In the genomic region with DNA sequence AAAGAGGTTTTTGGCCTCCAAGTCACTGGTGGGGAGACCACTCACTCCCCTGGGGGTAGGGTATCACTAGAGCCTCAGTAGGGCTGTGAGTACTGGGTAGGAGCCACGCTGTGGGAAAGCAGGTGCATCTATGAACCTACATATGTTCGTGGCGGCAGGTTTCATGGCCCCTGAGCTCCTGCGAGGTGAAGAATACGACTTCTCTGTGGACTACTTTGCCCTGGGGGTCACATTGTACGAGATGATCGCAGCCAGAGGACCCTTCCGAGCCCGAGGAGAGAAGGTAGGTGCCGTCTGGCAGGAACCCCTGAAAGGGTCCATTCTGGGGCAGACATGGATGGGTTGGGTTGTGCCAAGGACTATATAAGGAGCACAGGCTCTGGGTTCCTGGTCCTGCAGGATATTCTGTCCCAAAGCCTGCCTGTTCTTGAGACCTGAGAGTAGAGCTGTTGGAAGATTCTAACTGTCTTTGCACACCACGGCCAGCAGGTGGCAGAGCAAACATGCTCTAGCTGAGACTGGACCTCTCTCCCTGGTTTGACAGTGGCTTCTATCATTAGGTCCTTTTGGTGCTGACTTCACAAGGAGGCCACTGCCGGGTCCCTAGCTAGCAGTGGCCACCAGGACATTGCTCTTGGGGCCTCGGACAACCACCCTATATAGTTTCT, we compare ENCODE assay signal across 8 mouse cellular contexts. TPM values are rescaled to one million over a fixed set of nuclear protein-coding genes. Genes with fewer than 3 reads are reported as not detected.
DNase-seq lines count a peak whose midpoint lies in the region; ATAC-seq and TF ChIP-seq lines count a peak whose summit lies in the region.

No protein-coding gene starts in this region.

- no peak for TF ChIP-seq EP300 in stomach, postnatal 0 days (optimal IDR thresholded peaks at IDR 0.05)

- no peak overlapping the region for H3K4me2 ChIP-seq in hindbrain, embryonic 14.5 days (replicated peaks)
- no peak overlapping the region for H3K4me2 ChIP-seq in hindbrain, embryonic 16.5 days (ENCODE audit: low read length)
- no peak overlapping the region for H3K4me2 ChIP-seq in midbrain, embryonic 13.5 days (replicated peaks)
- H3K4me2 ChIP-seq in stomach, postnatal 0 days (replicated peaks; ENCODE audit: low read depth): no peak overlapping the region

- intact Hi-C loops in heart, postnatal 14 days (cut with DNase I): loop anchor here (1.0 to 2.0 kb wide), 3 partner anchors 49 to 340 kb away; no protein-coding TSS in a partner anchor

- H3K9ac ChIP-seq in hindbrain, embryonic 14.5 days: no peak overlapping the region
- no peak overlapping the region for H3K9ac ChIP-seq in hindbrain, embryonic 16.5 days (ENCODE audit: low read depth, low read length)
- H3K9ac ChIP-seq in midbrain, embryonic 13.5 days (replicated peaks): no peak overlapping the region
- no peak overlapping the region for H3K9ac ChIP-seq in stomach, postnatal 0 days (ENCODE audit: low read length)

- no peak overlapping the region for H3K4me3 ChIP-seq in hindbrain, embryonic 14.5 days (replicated peaks; ENCODE audit: low read length)
- no peak overlapping the region for H3K4me3 ChIP-seq in hindbrain, embryonic 16.5 days (ENCODE audit: low read length)
- H3K4me3 ChIP-seq in midbrain, embryonic 13.5 days (replicated peaks): no peak overlapping the region
- no peak overlapping the region for H3K4me3 ChIP-seq in stomach, postnatal 0 days (ENCODE audit: low read depth, low read length)

- no peaks in the 10 kb centered on the region for H3K4me1 ChIP-seq in hindbrain, embryonic 14.5 days (replicated peaks; ENCODE audit: control insufficient read depth, insufficient read depth, low read length)
- H3K4me1 ChIP-seq in hindbrain, embryonic 16.5 days (ENCODE audit: control insufficient read depth, insufficient read depth, low read depth, low read length): no peaks in the 10 kb centered on the region
- no peaks in the 10 kb centered on the region for H3K4me1 ChIP-seq in midbrain, embryonic 13.5 days (replicated peaks)
- no peaks in the 10 kb centered on the region for H3K4me1 ChIP-seq in stomach, postnatal 0 days (replicated peaks; ENCODE audit: control insufficient read depth, insufficient read depth)

- peak; percentile 75 for DNase-seq in hindbrain, embryonic 14.5 days (ENCODE audit: low spot score)
- DNase-seq in T-cell, adult 2 months (ENCODE audit: low spot score): peak; percentile 17
- peak; percentile 79 to 85 for DNase-seq in cerebellum, postnatal 14 days
- DNase-seq in heart, postnatal 14 days: peak; percentile 73 to 76
- peak; percentile 31 to 40 for DNase-seq in layer of hippocampus, postnatal 36 days
- peak; percentile 69 for DNase-seq in stomach, postnatal 0 days (ENCODE audit: low spot score)

- H3K27ac ChIP-seq in hindbrain, embryonic 14.5 days: no peak overlapping the region
- H3K27ac ChIP-seq in hindbrain, embryonic 16.5 days (ENCODE audit: low read depth, low read length): no peak overlapping the region
- no peak overlapping the region for H3K27ac ChIP-seq in midbrain, embryonic 13.5 days
- H3K27ac ChIP-seq in stomach, postnatal 0 days (replicated peaks): no peak overlapping the region

- ATAC-seq in hindbrain, embryonic 14.5 days (ENCODE audit: low FRiP score): peak; percentile 34; the same call in 1 of the 2 replicates
- ATAC-seq in hindbrain, embryonic 16.5 days: no peak
- ATAC-seq in midbrain, embryonic 13.5 days: peak; percentile 43; the same call in 1 of the 2 replicates
- ATAC-seq in stomach, postnatal 0 days (ENCODE audit: low FRiP score, low TSS enrichment): no peak

- WGBS in hindbrain, embryonic 14.5 days: 65% methylated on average over 13 of the region's 13 CpGs
- 63% methylated on average over 13 of the region's 13 CpGs for WGBS in hindbrain, embryonic 16.5 days
- 64% methylated on average over 13 of the region's 13 CpGs for WGBS in midbrain, embryonic 13.5 days
- WGBS in stomach, postnatal 0 days: 64% methylated on average over 13 of the region's 13 CpGs

- H3K36me3 ChIP-seq in hindbrain, embryonic 14.5 days (replicated peaks; ENCODE audit: control insufficient read depth, insufficient read depth): no peaks in the 10 kb centered on the region
- H3K36me3 ChIP-seq in hindbrain, embryonic 16.5 days (ENCODE audit: control insufficient read depth, insufficient read depth, low read length): no peaks in the 10 kb centered on the region
- H3K36me3 ChIP-seq in midbrain, embryonic 13.5 days: no peaks in the 10 kb centered on the region
- H3K36me3 ChIP-seq in stomach, postnatal 0 days (ENCODE audit: control insufficient read depth, insufficient read depth, low read length): no peaks in the 10 kb centered on the region

- no peaks in the 10 kb centered on the region for H3K27me3 ChIP-seq in hindbrain, embryonic 14.5 days (ENCODE audit: control insufficient read depth, insufficient read depth, low read length)
- no peaks in the 10 kb centered on the region for H3K27me3 ChIP-seq in hindbrain, embryonic 16.5 days (replicated peaks; ENCODE audit: control insufficient read depth, insufficient read depth, low read length)
- H3K27me3 ChIP-seq in midbrain, embryonic 13.5 days: no peaks in the 10 kb centered on the region
- H3K27me3 ChIP-seq in stomach, postnatal 0 days (ENCODE audit: control insufficient read depth, insufficient read depth, low read length): no peaks in the 10 kb centered on the region

- peak; percentile 91 for TF ChIP-seq CTCF in stomach, postnatal 0 days (IDR thresholded peaks at IDR 0.05; ENCODE audit: low read depth)

- H3K9me3 ChIP-seq in hindbrain, embryonic 14.5 days (ENCODE audit: control insufficient read depth, low read length): no peaks in the 10 kb centered on the region
- H3K9me3 ChIP-seq in hindbrain, embryonic 16.5 days (ENCODE audit: control insufficient read depth, low read length): no peaks in the 10 kb centered on the region
- H3K9me3 ChIP-seq in midbrain, embryonic 13.5 days: no peaks in the 10 kb centered on the region
- no peaks in the 10 kb centered on the region for H3K9me3 ChIP-seq in stomach, postnatal 0 days (ENCODE audit: control insufficient read depth, low read length)

RNA-seq across cellular contexts. Expression of gene Grk1, which starts 8.1 kb away (rescaled TPM):
- polyA plus RNA-seq in hindbrain, embryonic 14.5 days (2014; fragmentation: Nextera tagmentation; extraction: Ambion mirVana): not detected in 2 replicates
- polyA plus RNA-seq in hindbrain, embryonic 16.5 days (2015; fragmentation: Nextera tagmentation; extraction: Ambion mirVana): not detected in 2 replicates
- total RNA-seq in heart, postnatal 14 days (2021): under 1 TPM; 0.02 to 0.05 TPM
- total RNA-seq in layer of hippocampus, postnatal 36 days (2021): not detected
- 0.04 TPM in 1 of 2 replicates, not detected in the other for polyA plus RNA-seq in midbrain, embryonic 13.5 days (2015; fragmentation: Nextera tagmentation; extraction: Ambion mirVana)
- 0.02 TPM in 1 of 2 replicates, not detected in the other for polyA plus RNA-seq in stomach, postnatal 0 days (2015; fragmentation: Nextera tagmentation; extraction: Ambion mirVana)

RNA-seq across cellular contexts. Expression of gene Atp4b, which starts 16.4 kb away (rescaled TPM):
- polyA plus RNA-seq in hindbrain, embryonic 14.5 days (2014; fragmentation: Nextera tagmentation; extraction: Ambion mirVana): not detected in 2 replicates
- polyA plus RNA-seq in hindbrain, embryonic 16.5 days (2015; fragmentation: Nextera tagmentation; extraction: Ambion mirVana): not detected in 2 replicates
- total RNA-seq in heart, postnatal 14 days (2021): not detected
- total RNA-seq in layer of hippocampus, postnatal 36 days (2021): not detected
- polyA plus RNA-seq in midbrain, embryonic 13.5 days (2015; fragmentation: Nextera tagmentation; extraction: Ambion mirVana): not detected in 2 replicates
- 776 and 950 TPM in 2 replicates for polyA plus RNA-seq in stomach, postnatal 0 days (2015; fragmentation: Nextera tagmentation; extraction: Ambion mirVana)

RNA-seq across cellular contexts. Expression of gene Tmem255b, which starts 22.0 kb away (rescaled TPM):
- 0.75 and 1.5 TPM in 2 replicates for polyA plus RNA-seq in hindbrain, embryonic 14.5 days (2014; fragmentation: Nextera tagmentation; extraction: Ambion mirVana)
- 1.8 and 3.1 TPM in 2 replicates for polyA plus RNA-seq in hindbrain, embryonic 16.5 days (2015; fragmentation: Nextera tagmentation; extraction: Ambion mirVana)
- total RNA-seq in heart, postnatal 14 days (2021): 10 to 100 TPM; 13.8 to 14.6 TPM
- 1 to 10 TPM; 4.4 to 5.1 TPM for total RNA-seq in layer of hippocampus, postnatal 36 days (2021)
- polyA plus RNA-seq in midbrain, embryonic 13.5 days (2015; fragmentation: Nextera tagmentation; extraction: Ambion mirVana): not detected in 2 replicates
- polyA plus RNA-seq in stomach, postnatal 0 days (2015; fragmentation: Nextera tagmentation; extraction: Ambion mirVana): 5.5 and 6.3 TPM in 2 replicates

Comparison
In these comparisons a context has a peak if more than half of its experiments do, and no peak if none do; other contexts are left out.
1. ATAC-seq: peak in hindbrain, embryonic 14.5 days (single experiment) and midbrain, embryonic 13.5 days (single experiment); none in hindbrain, embryonic 16.5 days (single experiment) and stomach, postnatal 0 days (single experiment).
2. DNase-seq: peak in every context shown above with its lines; median percentile 82 in cerebellum, postnatal 14 days; 75 in hindbrain, embryonic 14.5 days; 74 in heart, postnatal 14 days; 69 in stomach, postnatal 0 days; 36 in layer of hippocampus, postnatal 36 days; 17 in T-cell, adult 2 months.
3. RNA of gene Atp4b, which starts 16.4 kb away (polyA plus RNA-seq): 776 to 950 TPM in stomach, postnatal 0 days; not detected in midbrain, embryonic 13.5 days, not detected in hindbrain, embryonic 14.5 days and not detected in hindbrain, embryonic 16.5 days; every median in the first group is over 100 times any median in the second.